Mouse (Mus musculus): ENCODE data around the gene Naa80. TPM values are rescaled to one million over a fixed set of nuclear protein-coding genes. Genes with fewer than 3 reads are reported as not detected.
A peak's percentile ranks its signal among the peaks of the same experiment; 100 is the strongest.
"Not testable (repeated sequence)": the region's sequence is repeated elsewhere in the genome, so short reads cannot be mapped to it uniquely, and the experiment has no call there.

Naa80 gene
- polyA plus RNA-seq, 1 experiment, result 28.8 TPM

GRCm38 (mm10) chr9:107567702-107568319 lies 10.9 kb upstream of the Naa80 start, which contains the start of gene Hyal2:
TSS of gene Hyal2 (plus strand) at chr9:107567945.
- no peak for TF ChIP-seq CTCF (IDR thresholded peaks at IDR 0.05; ENCODE audit: borderline replicate concordance, extremely low read depth, insufficient read depth, insufficient read length)
- no peak for TF ChIP-seq POLR2A (IDR thresholded peaks at IDR 0.05; ENCODE audit: borderline replicate concordance, extremely low read depth, insufficient read depth, insufficient read length, poor library complexity, severe bottlenecking)
- no peak for DNase-seq (ENCODE audit: low read depth)

- DNase-seq (ENCODE audit: low read depth), result peak; percentile 96
- peak; percentile 74; the same call in 1 of the 2 replicates for TF ChIP-seq POLR2A (IDR thresholded peaks at IDR 0.05; ENCODE audit: borderline replicate concordance, extremely low read depth, insufficient read depth, insufficient read length, poor library complexity, severe bottlenecking)
- TF ChIP-seq CTCF (IDR thresholded peaks at IDR 0.05; ENCODE audit: borderline replicate concordance, extremely low read depth, insufficient read depth, insufficient read length), result no peak
These were observed 10.1 kb upstream of the Naa80 start for GRCm38 (mm10) chr9:107568331-107569261.

GRCm38 (mm10) chr9:107569270-107569669 lies 9.4 kb upstream of the Naa80 start:
- TF ChIP-seq POLR2A (IDR thresholded peaks at IDR 0.05; ENCODE audit: borderline replicate concordance, extremely low read depth, insufficient read depth, insufficient read length, poor library complexity, severe bottlenecking) (no peak), CTCF (IDR thresholded peaks at IDR 0.05; ENCODE audit: borderline replicate concordance, extremely low read depth, insufficient read depth, insufficient read length) (no peak)
- no peak for DNase-seq (ENCODE audit: low read depth)

GRCm38 (mm10) chr9:107570016-107570415 lies 8.7 kb upstream of the Naa80 start:
- DNase-seq (ENCODE audit: low read depth), result no peak
- TF ChIP-seq CTCF (IDR thresholded peaks at IDR 0.05; ENCODE audit: borderline replicate concordance, extremely low read depth, insufficient read depth, insufficient read length), result no peak
- TF ChIP-seq POLR2A (IDR thresholded peaks at IDR 0.05; ENCODE audit: borderline replicate concordance, extremely low read depth, insufficient read depth, insufficient read length, poor library complexity, severe bottlenecking), result no peak

GRCm38 (mm10) chr9:107570845-107571244 lies 7.8 kb upstream of the Naa80 start:
- no peak for DNase-seq (ENCODE audit: low read depth)
- TF ChIP-seq CTCF (IDR thresholded peaks at IDR 0.05; ENCODE audit: borderline replicate concordance, extremely low read depth, insufficient read depth, insufficient read length), result no peak
- TF ChIP-seq POLR2A (IDR thresholded peaks at IDR 0.05; ENCODE audit: borderline replicate concordance, extremely low read depth, insufficient read depth, insufficient read length, poor library complexity, severe bottlenecking), result no peak

GRCm38 (mm10) chr9:107571534-107572326 lies 7.0 kb upstream of the Naa80 start:
- TF ChIP-seq POLR2A (IDR thresholded peaks at IDR 0.05; ENCODE audit: borderline replicate concordance, extremely low read depth, insufficient read depth, insufficient read length, poor library complexity, severe bottlenecking), result no peak
- TF ChIP-seq CTCF (IDR thresholded peaks at IDR 0.05; ENCODE audit: borderline replicate concordance, extremely low read depth, insufficient read depth, insufficient read length), result no peak
- no peak for DNase-seq (ENCODE audit: low read depth)

GRCm38 (mm10) chr9:107572327-107572662 lies 6.4 kb upstream of the Naa80 start:
- no peak for DNase-seq (ENCODE audit: low read depth)
- TF ChIP-seq POLR2A (IDR thresholded peaks at IDR 0.05; ENCODE audit: borderline replicate concordance, extremely low read depth, insufficient read depth, insufficient read length, poor library complexity, severe bottlenecking), result no peak
- TF ChIP-seq CTCF (IDR thresholded peaks at IDR 0.05; ENCODE audit: borderline replicate concordance, extremely low read depth, insufficient read depth, insufficient read length), result no peak

GRCm38 (mm10) chr9:107573774-107574173 lies 4.9 kb upstream of the Naa80 start:
- not testable (repeated sequence) for DNase-seq (ENCODE audit: low read depth)

- no peak for DNase-seq (ENCODE audit: low read depth)
- TF ChIP-seq CTCF (IDR thresholded peaks at IDR 0.05; ENCODE audit: borderline replicate concordance, extremely low read depth, insufficient read depth, insufficient read length), result no peak
These were observed 2.9 kb upstream of the Naa80 start for GRCm38 (mm10) chr9:107575579-107576356.

GRCm38 (mm10) chr9:107576357-107577107 lies 2.2 kb upstream of the Naa80 start, which contains the start of gene Hyal1:
TSS of gene Hyal1 (plus strand) at chr9:107576927.
- TF ChIP-seq POLR2A (IDR thresholded peaks at IDR 0.05; ENCODE audit: borderline replicate concordance, extremely low read depth, insufficient read depth, insufficient read length, poor library complexity, severe bottlenecking) (no peak), CTCF (IDR thresholded peaks at IDR 0.05; ENCODE audit: borderline replicate concordance, extremely low read depth, insufficient read depth, insufficient read length) (no peak)

More at GRCm38 (mm10) chr9:107576357-107577107, 2.2 kb upstream of the Naa80 start, which contains the start of gene Hyal1:
- peak; percentile 92 for DNase-seq (ENCODE audit: low read depth)

Measured in brain, embryonic 14.5 days (tissue).